Mouse (Mus musculus): ENCODE data around the gene Olfr1424. TPM values are rescaled to one million over a fixed set of nuclear protein-coding genes. Genes with fewer than 3 reads are reported as not detected.

The Olfr1424 gene
- total RNA-seq, 2 experiments from 2014 or later: not detected

GRCm38 (mm10) chr19:12009501-12010280 lies 52.8 kb downstream of the Olfr1424 start:
- DNase-seq (ENCODE audit: low spot score in 2 of 2): peak in 1 of 2 experiments; percentile 38

Other genes starting within 250 kb of the Olfr1424 start
- gene Stx3, start 243.3 kb downstream of the Olfr1424 start, total RNA-seq (2021): 1 to 10 TPM; 1.2 to 2.1 TPM
- gene Olfr1417, start 223.5 kb downstream of the Olfr1424 start, total RNA-seq (2021): not detected
- gene Olfr1418, start 201.6 kb downstream of the Olfr1424 start, total RNA-seq (2021): not detected
- not detected for gene Olfr1419, start 187.6 kb downstream of the Olfr1424 start, total RNA-seq (2021)
- gene Olfr1420, start 176.1 kb downstream of the Olfr1424 start, total RNA-seq (2021): not detected
- 10 to 100 TPM; 29.6 to 32.7 TPM for gene Patl1, start 150.3 kb downstream of the Olfr1424 start, total RNA-seq (2021)
- gene Osbp, start 96.7 kb downstream of the Olfr1424 start, total RNA-seq (2021): 10 to 100 TPM; 80.6 to 85.0 TPM
- not detected for gene Olfr1423, start 21.4 kb downstream of the Olfr1424 start, total RNA-seq (2021)
- not detected for gene Olfr1425, start 15.0 kb upstream of the Olfr1424 start, total RNA-seq (2021)
- not detected for gene Olfr1426, start 29.3 kb upstream of the Olfr1424 start, total RNA-seq (2021)
- gene Olfr1427, start 40.7 kb upstream of the Olfr1424 start, total RNA-seq (2021): not detected
- not detected for gene Olfr1428, start 53.2 kb upstream of the Olfr1424 start, total RNA-seq (2021)
- not detected for gene Olfr76, start 60.5 kb upstream of the Olfr1424 start, total RNA-seq (2021)
- gene Olfr1555-ps1, start 107.4 kb upstream of the Olfr1424 start, total RNA-seq (2021): not detected
- not detected for gene Olfr1431, start 138.0 kb upstream of the Olfr1424 start, total RNA-seq (2021)
- gene Olfr1432, start 169.9 kb upstream of the Olfr1424 start, total RNA-seq (2021): not detected
- gene Olfr262, start 179.0 kb upstream of the Olfr1424 start, total RNA-seq (2021): not detected
- gene Olfr235, start 198.3 kb upstream of the Olfr1424 start, total RNA-seq (2021): not detected
- gene Olfr1434, start 217.2 kb upstream of the Olfr1424 start, total RNA-seq (2021): not detected
- gene Olfr1436, start 236.4 kb upstream of the Olfr1424 start, total RNA-seq (2021): not detected

Measured in gastrocnemius, postnatal 4 days (tissue).